Comparison of ENCODE assay signal across 8 mouse cellular contexts in genomic region chr14:87141777-87142176, GRCm38 (mm10). TPM values are rescaled to one million over a fixed set of nuclear protein-coding genes. Genes with fewer than 3 reads are reported as not detected.
DNase-seq lines count a peak whose midpoint lies in the region; ATAC-seq and TF ChIP-seq lines count a peak whose summit lies in the region.

No protein-coding gene starts in this region.

- H3K4me3 ChIP-seq in heart, embryonic 14.5 days (ENCODE audit: control insufficient read depth in 1 of 2, insufficient read depth in 1 of 2, low read depth in 1 of 2, low read length in 2 of 2): peak overlapping the region; percentile 19 to 78; a peak in 3 of 4 replicates
- no peak overlapping the region for H3K4me3 ChIP-seq in forebrain, postnatal 0 days (ENCODE audit: low read depth, low read length)
- H3K4me3 ChIP-seq in limb, embryonic 14.5 days (replicated peaks; ENCODE audit: low read length): peak overlapping the region; percentile 72
- H3K4me3 ChIP-seq in midbrain, postnatal 0 days (ENCODE audit: low read depth, low read length): no peak overlapping the region

- H3K9ac ChIP-seq in heart, embryonic 14.5 days (ENCODE audit: low read length): peak overlapping the region; percentile 74; the same call in 1 of the 2 replicates
- no peak overlapping the region for H3K9ac ChIP-seq in forebrain, postnatal 0 days
- H3K9ac ChIP-seq in limb, embryonic 14.5 days (ENCODE audit: low read depth, low read length, severe bottlenecking): no peak overlapping the region
- H3K9ac ChIP-seq in midbrain, postnatal 0 days (replicated peaks; ENCODE audit: low read length, poor library complexity, severe bottlenecking): no peak overlapping the region

- TF ChIP-seq CTCF in forebrain, postnatal 0 days (IDR thresholded peaks at IDR 0.05; ENCODE audit: low read depth): no peak
- TF ChIP-seq CTCF in midbrain, postnatal 0 days (IDR thresholded peaks at IDR 0.05): no peak

- WGBS in heart, embryonic 14.5 days: 66% methylated on average over 11 of the region's 11 CpGs
- WGBS in forebrain, postnatal 0 days: 60% methylated on average over 11 of the region's 11 CpGs
- 73% methylated on average over 11 of the region's 11 CpGs for WGBS in limb, embryonic 14.5 days
- WGBS in midbrain, postnatal 0 days: 83% methylated on average over 11 of the region's 11 CpGs

- peak overlapping the region; percentile 76 for H3K4me2 ChIP-seq in heart, embryonic 14.5 days (ENCODE audit: low read length)
- H3K4me2 ChIP-seq in forebrain, postnatal 0 days (ENCODE audit: low read depth): peak overlapping the region; percentile 94
- H3K4me2 ChIP-seq in limb, embryonic 14.5 days (replicated peaks; ENCODE audit: low read depth, low read length, severe bottlenecking): peak overlapping the region; percentile 88
- H3K4me2 ChIP-seq in midbrain, postnatal 0 days (ENCODE audit: low read depth, low read length, poor library complexity, severe bottlenecking): peak overlapping the region; percentile 99; the same call in 1 of the 2 replicates

- no peak for TF ChIP-seq POLR2A in limb, embryonic 14.5 days (IDR thresholded peaks at IDR 0.05; ENCODE audit: borderline replicate concordance, extremely low read depth, insufficient read depth, insufficient read length)

- H3K27me3 ChIP-seq in heart, embryonic 14.5 days (ENCODE audit: control insufficient read depth, insufficient read depth, low read length): no peaks in the 10 kb centered on the region
- H3K27me3 ChIP-seq in forebrain, postnatal 0 days (ENCODE audit: insufficient read depth, low read length): no peaks in the 10 kb centered on the region
- no peaks in the 10 kb centered on the region for H3K27me3 ChIP-seq in limb, embryonic 14.5 days (ENCODE audit: control insufficient read depth, insufficient read depth, low read length)
- H3K27me3 ChIP-seq in midbrain, postnatal 0 days (ENCODE audit: insufficient read depth, low read length): no peaks in the 10 kb centered on the region

- no peak for ATAC-seq in heart, embryonic 14.5 days (ENCODE audit: insufficient number of reproducible peaks, insufficient read depth, low FRiP score, low read depth)
- no peak for ATAC-seq in forebrain, postnatal 0 days
- ATAC-seq in limb, embryonic 14.5 days (ENCODE audit: low FRiP score, low read depth): no peak
- no peak for ATAC-seq in midbrain, postnatal 0 days (ENCODE audit: low FRiP score)

- H3K36me3 ChIP-seq in heart, embryonic 14.5 days (ENCODE audit: control insufficient read depth, insufficient read depth, low read length): 0 out of 2 replicates have a peak, but pooled peaks cover 3% of the 10 kb centered on the region
- no peaks in the 10 kb centered on the region for H3K36me3 ChIP-seq in forebrain, postnatal 0 days (ENCODE audit: insufficient read depth)
- H3K36me3 ChIP-seq in limb, embryonic 14.5 days (ENCODE audit: control insufficient read depth, insufficient read depth, low read length): no peaks in the 10 kb centered on the region
- no peaks in the 10 kb centered on the region for H3K36me3 ChIP-seq in midbrain, postnatal 0 days (ENCODE audit: insufficient read depth, low read length)

- peaks cover 3 to 8% of the 10 kb centered on the region in 2 experiments; a peak in 2 of 4 replicates for H3K4me1 ChIP-seq in heart, embryonic 14.5 days (ENCODE audit: control insufficient read depth in 2 of 2, insufficient read depth in 2 of 2, low read length in 2 of 2)
- H3K4me1 ChIP-seq in forebrain, postnatal 0 days (ENCODE audit: insufficient read depth): peaks cover 6% of the 10 kb centered on the region; the same call in 1 of the 2 replicates
- 0 out of 2 replicates have a peak, but pooled peaks cover 4% of the 10 kb centered on the region for H3K4me1 ChIP-seq in limb, embryonic 14.5 days (ENCODE audit: control insufficient read depth, insufficient read depth, low read length)
- H3K4me1 ChIP-seq in midbrain, postnatal 0 days (ENCODE audit: insufficient read depth, low read length): peaks cover 3% of the 10 kb centered on the region; the same call in 1 of the 2 replicates

- no peak for DNase-seq in heart, adult 11 months
- no peak for DNase-seq in forebrain, postnatal 0 days
- peak; percentile 24 for DNase-seq in limb, embryonic 14.5 days (ENCODE audit: low spot score)
- no peak for DNase-seq in midbrain, postnatal 0 days (ENCODE audit: low spot score)
- DNase-seq in urinary bladder, adult 18-20 months (ENCODE audit: low spot score in 2 of 2): no peak
- DNase-seq in embryo, embryonic 11 days: no peak
- DNase-seq in layer of hippocampus, adult 9-11 months: no peak

- H3K27ac ChIP-seq in heart, embryonic 14.5 days (replicated peaks in 1 of 2; ENCODE audit: control insufficient read depth in 1 of 2, insufficient read depth in 1 of 2, low read depth in 2 of 2, low read length in 2 of 2): no peak overlapping the region
- H3K27ac ChIP-seq in forebrain, postnatal 0 days (ENCODE audit: low read depth, low read length): no peak overlapping the region
- H3K27ac ChIP-seq in limb, embryonic 14.5 days (replicated peaks; ENCODE audit: low read depth, low read length): no peak overlapping the region
- no peak overlapping the region for H3K27ac ChIP-seq in midbrain, postnatal 0 days (ENCODE audit: low read depth, low read length)

- no peaks in the 10 kb centered on the region for H3K9me3 ChIP-seq in heart, embryonic 14.5 days (ENCODE audit: control insufficient read depth, low read length)
- H3K9me3 ChIP-seq in forebrain, postnatal 0 days (ENCODE audit: low read length): no peaks in the 10 kb centered on the region
- no peaks in the 10 kb centered on the region for H3K9me3 ChIP-seq in limb, embryonic 14.5 days (ENCODE audit: control insufficient read depth, low read length)
- no peaks in the 10 kb centered on the region for H3K9me3 ChIP-seq in midbrain, postnatal 0 days (ENCODE audit: low read length)

RNA-seq across cellular contexts. Expression of gene Diaph3, which starts 0.7 kb away (rescaled TPM):
- 14.0 and 15.3 TPM in 2 replicates for polyA plus RNA-seq in heart, embryonic 14.5 days (2014; fragmentation: Nextera tagmentation; extraction: Ambion mirVana)
- total RNA-seq in forebrain, postnatal 0 days (2014; rRNA removed): 4.1 and 5.9 TPM in 2 replicates
- 1.7 and 3.7 TPM in 2 replicates for polyA plus RNA-seq in forebrain, postnatal 0 days (2015; fragmentation: Nextera tagmentation; extraction: Ambion mirVana)
- 4.5 and 7.3 TPM in 2 replicates for polyA plus RNA-seq in limb, embryonic 14.5 days (2012; rRNA removed)
- 10.5 and 12.4 TPM in 2 replicates for polyA plus RNA-seq in limb, embryonic 14.5 days (2014; fragmentation: Nextera tagmentation; extraction: Ambion mirVana)
- 1.7 and 1.9 TPM in 2 replicates for total RNA-seq in midbrain, postnatal 0 days (2014; rRNA removed)
- polyA plus RNA-seq in midbrain, postnatal 0 days (2015; fragmentation: Nextera tagmentation; extraction: Ambion mirVana): 2.4 and 2.5 TPM in 2 replicates

Comparison
In these comparisons a context has a peak if more than half of its experiments do, and no peak if none do; other contexts are left out.
1. H3K4me3 ChIP-seq: peak in heart, embryonic 14.5 days (2 of 2) and limb, embryonic 14.5 days (single experiment); none in forebrain, postnatal 0 days (single experiment) and midbrain, postnatal 0 days (single experiment).
2. Peak in every context shown above with its lines, with median percentiles within 50 percentile points of each other: H3K4me2 ChIP-seq.